Mouse (Mus musculus): ENCODE measurements at regions not wholly inside any gene's neighbourhood (a gene's known extent, or its start where the extent isn't known, plus 50 kb on each side); places are given as distances from the start of the nearest gene placed in this dataset.

GRCm38 (mm10) chr4:33686135-33686534 is 238.3 kb upstream of the Cnr1 start:
- peak; percentile 98 for ATAC-seq (ENCODE audit: low TSS enrichment)

- 0 out of 2 replicates have a peak, but pooled peaks have one; percentile 9 for ATAC-seq (ENCODE audit: low TSS enrichment)
Measured at GRCm38 (mm10) chr4:33687434-33687833, 237.0 kb upstream of the Cnr1 start.

DNA sequence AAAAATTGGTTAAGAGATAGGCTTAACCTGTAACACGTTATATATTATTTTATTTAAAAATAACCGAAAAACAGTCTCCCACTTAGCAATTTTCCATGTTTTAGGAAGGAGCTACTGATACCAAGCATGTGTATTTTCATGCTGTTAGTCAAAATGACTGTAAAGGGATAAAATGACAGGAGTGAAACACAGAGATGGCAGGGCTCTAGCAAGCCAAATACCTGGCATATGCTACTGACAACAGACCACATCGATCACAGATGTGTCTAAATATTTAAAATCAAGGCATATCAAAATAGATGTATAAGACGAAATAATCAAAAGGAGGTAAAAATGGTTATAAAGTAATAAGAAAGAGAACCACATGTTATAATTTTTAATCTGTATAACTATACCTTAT is 231.0 kb upstream of the Cnr1 start:
- ATAC-seq (ENCODE audit: low TSS enrichment): no peak

DNA sequence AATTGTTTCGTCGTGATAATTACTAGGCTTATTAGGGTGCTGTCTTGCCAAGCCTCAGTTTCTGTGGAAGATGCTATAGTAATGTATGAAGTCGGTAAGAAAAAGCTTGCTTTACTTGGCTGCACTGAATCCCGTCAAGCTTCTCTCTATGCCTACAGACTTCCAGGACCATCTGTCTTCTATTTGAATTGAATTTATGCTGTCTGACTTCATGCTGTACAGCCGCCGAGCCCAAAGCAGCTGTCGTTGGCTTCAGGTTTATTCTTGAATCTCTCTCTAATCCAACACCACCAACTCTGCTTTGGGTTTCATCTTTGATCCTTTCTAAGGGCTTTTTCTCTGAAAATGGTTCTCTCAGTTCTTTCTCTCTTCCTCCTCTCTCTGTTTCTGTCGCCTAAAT is 227.4 kb upstream of the Cnr1 start:
- peak; percentile 100 for ATAC-seq (ENCODE audit: low TSS enrichment)

DNA sequence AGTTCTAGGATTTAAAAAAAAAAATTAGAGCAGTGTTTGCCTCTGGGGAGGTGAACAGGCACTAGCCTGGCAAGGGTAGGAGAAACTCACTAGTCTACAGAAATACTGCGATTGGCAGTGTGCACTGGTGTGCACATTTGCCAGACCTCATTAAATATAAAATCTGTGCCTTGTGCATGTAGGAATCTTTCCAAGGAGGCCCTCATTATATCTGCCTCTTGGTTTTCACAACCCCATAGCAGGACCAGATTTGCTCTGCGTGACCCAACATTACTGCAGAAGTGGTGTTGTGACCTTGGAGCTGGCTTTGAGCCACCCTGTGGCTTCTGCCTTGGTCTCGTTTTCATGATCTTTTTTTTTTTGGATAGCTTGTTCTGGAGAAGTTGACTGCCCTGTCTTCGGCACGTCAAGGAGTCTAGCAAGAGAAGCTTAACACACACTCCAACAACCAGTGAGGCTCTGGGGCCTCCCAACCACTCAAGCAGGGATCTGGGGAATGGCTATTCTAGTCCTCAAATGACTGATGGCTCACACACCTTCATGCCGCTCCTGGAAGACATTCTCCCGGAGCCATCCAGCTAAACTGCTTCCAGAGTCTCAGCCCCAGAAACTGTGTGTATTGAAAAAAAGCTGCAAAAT is 222.2 kb upstream of the Cnr1 start:
- no peak for ATAC-seq (ENCODE audit: low TSS enrichment)

DNA sequence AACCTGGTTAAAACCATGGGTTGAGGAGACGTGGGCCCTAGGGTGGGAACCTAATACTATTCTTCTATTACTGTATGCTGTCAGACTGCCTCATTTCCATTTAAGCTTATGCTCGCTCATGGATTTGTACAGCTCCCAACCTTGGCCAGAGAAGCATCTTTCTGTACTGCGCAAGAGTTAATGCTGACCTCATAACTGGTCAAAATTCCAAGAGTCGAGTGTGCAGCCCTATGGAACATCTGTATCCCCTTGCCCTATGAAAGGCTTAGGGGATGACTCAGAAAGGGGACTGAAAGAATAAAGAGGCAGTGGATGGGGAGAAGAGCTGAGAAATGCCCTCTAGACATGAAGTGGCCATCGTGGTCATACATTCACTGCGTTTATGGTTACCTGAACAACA is 218.7 kb upstream of the Cnr1 start:
- no peak for ATAC-seq (ENCODE audit: low TSS enrichment)

DNA sequence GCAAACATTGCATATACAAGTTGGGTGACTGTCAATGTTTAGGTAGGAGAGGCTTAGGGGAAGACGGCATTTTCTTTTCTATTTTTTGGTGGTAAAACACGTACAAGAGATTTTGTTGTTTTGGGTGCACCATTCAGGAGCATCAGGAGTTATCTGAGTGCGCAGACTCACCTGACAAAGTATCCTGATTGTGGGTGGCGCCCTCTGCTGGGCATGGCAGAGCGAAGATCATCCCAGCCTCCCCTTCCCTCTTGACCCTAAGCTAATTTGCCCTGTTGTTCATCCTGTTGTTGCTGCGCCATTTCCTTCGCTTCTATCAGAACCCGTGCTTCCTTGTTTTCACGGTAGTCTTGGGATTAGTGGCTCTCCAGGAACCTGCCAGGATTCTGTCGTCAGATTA is 217.6 kb upstream of the Cnr1 start:
- no peak for ATAC-seq (ENCODE audit: low TSS enrichment)

DNA sequence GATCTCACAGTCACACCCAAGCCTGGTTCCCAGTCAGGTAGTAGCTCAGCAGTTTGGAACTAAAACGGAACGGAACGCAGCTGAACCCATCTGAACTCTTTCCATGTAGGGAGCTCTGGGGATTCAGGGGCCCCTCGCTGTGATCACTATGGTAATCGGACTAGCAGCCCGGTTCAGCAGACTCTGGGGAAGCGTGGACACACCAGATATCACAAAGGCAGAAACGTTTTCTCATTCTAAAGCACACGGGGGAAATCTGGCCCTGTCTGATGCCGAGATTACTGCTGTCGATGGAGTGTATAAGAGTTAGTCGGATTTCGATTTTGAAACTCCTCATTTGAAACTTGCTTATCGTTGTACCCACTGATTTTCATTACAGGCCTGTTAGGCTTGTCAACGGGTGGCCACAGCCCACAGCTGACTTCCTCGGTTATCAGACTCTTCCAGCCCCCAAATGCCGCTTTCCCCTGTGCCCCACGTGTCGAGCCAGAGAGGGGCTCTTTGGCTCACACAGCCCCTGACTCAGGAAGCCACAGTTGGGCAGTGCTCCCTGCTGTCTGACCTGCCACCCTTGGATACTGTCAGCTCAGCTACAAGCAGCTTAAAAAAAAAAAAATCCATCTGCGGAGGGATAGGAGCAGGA is 207.8 kb upstream of the Cnr1 start:
- ATAC-seq (ENCODE audit: low TSS enrichment): no peak

DNA sequence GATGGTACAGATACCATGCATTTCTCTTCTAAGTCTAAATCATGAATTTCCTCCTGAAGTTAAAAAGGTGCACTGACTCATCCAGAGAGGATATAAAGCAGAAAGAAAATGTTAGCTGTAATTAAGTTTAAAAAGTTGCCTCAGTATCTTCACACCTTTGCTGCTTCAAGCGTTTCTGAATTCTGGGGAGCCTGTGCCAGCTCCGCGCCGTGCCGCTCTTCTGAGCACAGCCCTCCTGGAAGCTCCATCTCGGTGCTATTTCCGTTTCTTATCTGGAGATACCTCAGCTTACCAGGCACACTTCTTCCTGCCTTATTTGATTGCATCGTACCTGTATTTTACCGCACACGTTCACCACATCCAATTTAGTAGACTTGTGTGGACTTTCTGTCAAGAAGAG is 203.4 kb upstream of the Cnr1 start:
- ATAC-seq (ENCODE audit: low TSS enrichment): peak; percentile 84

- peak; percentile 85 for ATAC-seq (ENCODE audit: low TSS enrichment)
Measured at GRCm38 (mm10) chr4:33721971-33722370, 202.4 kb upstream of the Cnr1 start.

DNA sequence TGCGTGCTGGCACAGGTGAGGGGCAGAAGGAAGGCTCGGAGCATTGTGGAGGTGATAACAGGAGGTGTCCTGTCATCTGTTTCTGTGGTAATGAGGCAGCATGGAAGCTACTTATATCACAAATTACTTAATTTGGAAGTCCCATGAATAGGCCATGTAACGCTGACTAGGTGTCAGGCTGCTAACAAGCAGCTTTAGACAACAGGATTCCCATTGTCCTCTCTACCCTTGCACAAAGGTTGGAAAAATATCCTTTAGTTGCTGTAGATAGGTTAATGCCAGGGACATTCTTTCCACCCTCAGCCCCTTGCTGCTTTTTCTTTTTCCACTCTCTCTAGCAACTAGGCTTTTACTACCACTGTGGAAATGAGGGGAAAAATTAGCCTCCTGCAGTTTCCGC is 192.6 kb upstream of the Cnr1 start:
- ATAC-seq (ENCODE audit: low TSS enrichment): no peak

DNA sequence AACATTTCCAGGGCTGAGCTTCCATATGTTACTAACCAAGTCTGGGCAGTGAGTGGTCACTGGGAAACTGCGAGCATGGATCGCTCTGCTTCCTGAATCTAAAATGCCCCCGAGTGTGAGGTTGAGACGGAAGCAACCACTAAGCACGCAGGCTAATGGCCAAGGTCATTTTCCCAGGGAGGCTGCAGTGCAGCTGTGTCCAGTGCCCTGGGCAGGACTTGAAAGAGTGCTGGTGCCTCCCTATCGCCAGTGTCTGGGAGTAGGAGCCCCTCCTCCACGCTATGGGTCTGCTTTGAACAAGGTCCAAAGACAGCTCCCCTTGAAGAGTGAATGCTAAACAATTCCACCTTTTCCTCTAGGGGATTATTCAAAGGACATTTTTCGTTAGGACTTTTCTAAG is 189.5 kb upstream of the Cnr1 start:
- ATAC-seq (ENCODE audit: low TSS enrichment): peak; percentile 15

GRCm38 (mm10) chr4:33735442-33735966 is 188.9 kb upstream of the Cnr1 start:
- ATAC-seq (ENCODE audit: low TSS enrichment): peak; percentile 82

DNA sequence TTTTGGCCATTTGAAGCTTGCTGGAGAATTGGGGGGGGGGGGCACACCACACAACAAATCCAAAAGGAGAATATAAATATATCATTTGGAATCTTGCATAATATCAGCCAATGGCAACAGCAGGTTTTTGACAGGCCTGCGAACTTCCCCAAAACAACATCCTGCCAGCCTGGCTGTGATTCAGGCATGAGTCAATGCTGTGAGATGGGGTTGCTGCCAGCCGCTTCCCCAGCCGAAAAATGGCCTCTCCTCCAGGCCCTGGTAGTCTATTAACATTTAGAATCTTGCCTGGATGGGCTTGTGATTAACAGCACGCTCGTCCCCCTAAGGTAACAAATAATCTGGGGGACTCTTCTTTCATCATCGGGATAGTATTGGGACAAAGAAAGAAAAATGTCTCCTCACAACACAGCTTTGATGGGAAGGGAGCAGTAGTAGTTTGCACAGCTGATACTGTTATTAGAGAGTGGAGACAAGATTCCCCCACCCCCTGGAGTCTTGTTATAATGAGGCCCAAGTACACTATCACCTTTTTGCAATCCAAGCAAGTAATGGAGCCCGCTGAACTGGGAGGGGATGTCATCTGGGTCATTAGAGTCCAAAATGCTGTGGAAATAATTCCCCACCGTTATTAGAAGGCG is 188.2 kb upstream of the Cnr1 start:
- peak; percentile 73 for ATAC-seq (ENCODE audit: low TSS enrichment)

GRCm38 (mm10) chr4:33737337-33737736 is 187.1 kb upstream of the Cnr1 start:
- no peak for ATAC-seq (ENCODE audit: low TSS enrichment)

DNA sequence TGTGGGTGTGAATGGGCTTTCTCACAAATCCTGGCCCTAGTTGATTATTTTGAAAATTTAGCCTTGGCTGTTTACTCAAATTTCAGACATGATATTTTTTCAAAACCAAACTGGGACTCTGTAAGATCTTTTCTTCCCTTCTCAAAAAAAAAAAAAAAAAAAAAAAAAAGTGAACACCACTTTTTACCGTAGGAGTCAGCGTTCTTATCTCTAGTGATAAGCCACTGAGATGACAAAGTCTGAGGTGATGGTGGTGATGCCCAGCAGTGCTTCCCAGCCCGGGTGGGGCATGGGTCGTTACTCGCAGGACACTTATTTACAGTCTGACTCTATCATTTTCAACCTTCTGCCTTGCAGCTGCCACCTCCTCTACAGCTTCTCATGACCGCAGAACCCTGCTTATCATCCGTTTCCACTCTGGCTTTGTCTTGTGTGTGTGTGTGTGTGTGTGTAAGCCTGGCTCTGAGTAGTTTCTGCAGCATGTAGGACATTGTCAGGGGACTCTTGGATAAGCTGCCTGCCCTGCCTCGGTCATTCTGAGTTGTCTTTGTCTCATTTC is 186.5 kb upstream of the Cnr1 start:
- ATAC-seq (ENCODE audit: low TSS enrichment): no peak

GRCm38 (mm10) chr4:33739211-33739904 is 185.0 kb upstream of the Cnr1 start:
- ATAC-seq (ENCODE audit: low TSS enrichment): no peak

GRCm38 (mm10) chr4:33740982-33741381 is 183.4 kb upstream of the Cnr1 start:
- peak; percentile 69 for ATAC-seq (ENCODE audit: low TSS enrichment)

DNA sequence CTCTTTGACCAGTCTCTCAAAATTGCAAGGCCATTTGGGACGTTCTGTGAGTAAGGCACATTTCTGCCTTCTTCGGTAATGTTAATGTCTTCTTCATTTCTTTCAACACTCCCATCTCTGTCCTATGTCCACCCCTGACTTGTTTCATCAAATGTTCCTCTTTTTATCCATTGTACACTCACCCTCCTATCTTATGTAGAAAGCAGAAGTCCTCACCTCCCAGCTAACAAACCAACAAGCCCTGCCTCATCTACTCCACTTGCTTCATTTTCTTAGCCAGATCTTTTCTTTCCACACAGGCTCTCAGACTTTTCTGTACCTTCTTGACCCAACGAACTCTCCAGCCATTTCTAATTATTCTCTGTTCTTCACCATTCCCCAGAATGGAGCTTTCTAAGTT is 179.2 kb upstream of the Cnr1 start:
- no peak for ATAC-seq (ENCODE audit: low TSS enrichment)

GRCm38 (mm10) chr4:33747316-33747895 is 177.0 kb upstream of the Cnr1 start:
- peak; percentile 77 for ATAC-seq (ENCODE audit: low TSS enrichment)

DNA sequence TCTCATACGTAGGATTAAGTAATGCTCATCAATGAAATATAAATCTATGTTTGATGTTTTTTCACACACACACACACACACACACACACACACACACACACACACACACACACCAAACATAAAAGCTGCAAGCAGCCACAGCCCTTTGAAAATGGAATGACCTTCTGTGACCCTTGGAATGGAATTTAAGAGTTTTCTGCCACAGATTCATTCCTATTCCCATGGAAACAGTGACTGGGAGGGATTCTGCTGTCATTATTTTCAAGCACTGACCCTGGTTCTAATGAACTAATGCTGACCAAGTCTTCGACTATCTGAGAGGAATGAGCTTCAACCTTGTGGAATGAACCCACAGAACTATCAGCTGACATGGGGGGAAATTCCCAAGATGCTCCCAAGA is 156.7 kb upstream of the Cnr1 start:
- ATAC-seq (ENCODE audit: low TSS enrichment): no peak

- no peak for ATAC-seq (ENCODE audit: low TSS enrichment)
Measured at GRCm38 (mm10) chr4:33786027-33786426, 138.4 kb upstream of the Cnr1 start.

Data from frontal cortex, adult (tissue).